Mouse (Mus musculus) G1E-ER4 (cell line): ENCODE measurements around the gene Zdhhc17. TPM values are rescaled to one million over a fixed set of nuclear protein-coding genes. Genes with fewer than 3 reads are reported as not detected.

Experiments
- GATA1 ChIP-seq: IDR thresholded peaks from one replicate; pipeline ENCODE4 v1.8.0; 2012; ENCODE audit warnings: low read length, inconsistent platforms
- polyA plus RNA-seq: library from polyadenylated mRNA; stranded (reverse); fragments of >175 nt; gene quantifications from 2 replicates; pipeline ENCODE4 v1.2.3, GENCODE M21; 2012

The Zdhhc17 gene
- polyA plus RNA-seq, 1 experiment, result 1.4 TPM

DNA sequence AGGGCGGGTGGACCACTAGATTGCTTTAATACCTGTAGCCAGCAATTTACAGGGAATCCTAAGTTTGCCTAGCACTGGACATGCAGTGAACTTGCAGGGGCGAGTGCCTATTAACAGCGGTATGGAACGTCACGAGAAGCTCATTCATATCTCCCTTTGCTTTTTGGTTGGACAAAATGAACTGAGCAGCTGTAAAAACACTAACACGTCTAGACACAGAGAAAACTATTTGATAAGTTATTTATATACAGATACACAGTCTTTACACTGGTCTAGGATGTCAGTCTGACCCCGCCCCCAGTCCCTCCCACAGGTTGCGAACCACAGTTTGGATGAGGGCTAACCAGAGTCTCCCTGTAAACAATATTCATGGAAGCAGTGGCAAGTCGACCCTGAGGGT, 67.1 kb downstream of the Zdhhc17 start:
- no peak for TF ChIP-seq GATA1

- no peak for TF ChIP-seq GATA1
Measured at GRCm38 (mm10) chr10:110941968-110942367, 68.0 kb downstream of the Zdhhc17 start.

DNA sequence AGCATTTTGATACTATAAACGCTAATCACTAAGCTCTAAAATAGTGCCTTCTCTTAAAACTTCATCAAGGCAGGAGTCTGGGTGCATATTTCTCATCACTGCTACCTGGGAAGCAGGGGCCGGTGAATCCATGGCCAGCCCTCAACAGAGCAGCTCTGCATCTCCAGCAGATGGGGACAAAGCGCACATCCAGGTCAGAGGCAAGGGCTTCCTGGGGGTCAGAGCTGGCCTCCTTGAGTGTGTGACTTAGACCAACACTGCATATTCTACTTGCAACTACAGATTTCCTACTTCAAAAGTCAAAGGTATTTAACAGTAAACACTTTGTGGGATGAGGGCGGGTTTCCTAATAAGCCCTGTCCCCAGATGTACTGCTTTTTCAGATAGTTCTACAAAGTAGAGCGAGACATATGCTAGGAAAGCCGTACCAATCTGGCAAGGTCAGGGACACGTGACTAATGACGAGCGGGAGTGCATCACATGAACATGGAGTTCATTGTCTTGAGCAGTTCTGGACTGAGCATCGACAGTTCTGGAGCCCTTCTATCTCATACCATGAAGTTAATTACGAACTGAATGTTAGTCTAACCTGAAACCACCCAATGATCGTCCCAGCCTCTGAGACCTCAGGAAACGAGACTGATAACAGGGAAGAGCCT, 69.1 kb downstream of the Zdhhc17 start:
- TF ChIP-seq GATA1, result no peak

DNA sequence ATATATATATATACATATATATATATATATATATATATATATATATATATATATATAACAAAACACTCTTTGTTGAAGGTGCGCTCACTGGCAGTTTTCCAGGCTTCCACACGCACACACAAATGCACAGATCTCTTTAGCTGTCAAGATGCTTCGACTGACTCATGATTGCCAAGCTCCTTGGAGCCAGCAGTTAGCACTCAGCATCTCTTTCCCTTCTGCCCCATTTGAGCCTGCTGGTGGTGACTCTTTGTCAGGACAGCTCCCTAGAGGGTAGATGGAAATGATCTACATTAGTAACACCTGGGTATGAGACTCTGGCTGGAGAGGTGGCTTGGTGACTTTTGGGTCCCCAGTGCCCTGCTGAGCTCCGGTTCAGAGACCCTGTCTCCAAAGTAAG, 70.2 kb downstream of the Zdhhc17 start:
- no peak for TF ChIP-seq GATA1

- TF ChIP-seq GATA1, result no peak
Measured at GRCm38 (mm10) chr10:110938841-110939549, 70.9 kb downstream of the Zdhhc17 start.

DNA sequence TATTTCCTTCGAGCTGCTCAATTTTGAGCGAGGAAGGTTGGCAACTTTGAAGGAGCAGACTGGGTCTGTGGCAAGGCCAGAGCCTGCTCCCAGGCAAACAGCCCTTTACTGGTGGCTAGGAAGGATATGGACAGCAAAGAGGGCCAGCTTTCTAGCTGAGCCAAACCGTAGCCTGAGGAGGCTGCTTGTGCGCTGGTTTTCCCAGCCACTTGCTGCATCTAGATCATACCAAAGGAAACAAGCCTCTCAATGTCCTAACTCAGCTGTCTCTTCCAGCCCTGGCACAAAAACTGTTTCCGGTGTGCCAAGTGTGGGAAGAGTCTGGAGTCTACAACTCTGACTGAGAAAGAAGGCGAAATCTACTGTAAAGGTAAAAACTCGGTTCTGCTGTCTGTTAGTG, 71.6 kb downstream of the Zdhhc17 start:
- TF ChIP-seq GATA1, result no peak

GRCm38 (mm10) chr10:110935669-110936068, 74.3 kb downstream of the Zdhhc17 start:
- no peak for TF ChIP-seq GATA1

GRCm38 (mm10) chr10:110935081-110935480, 74.9 kb downstream of the Zdhhc17 start:
- TF ChIP-seq GATA1, result no peak

- TF ChIP-seq GATA1, result no peak
Measured at GRCm38 (mm10) chr10:110933584-110933983, 76.4 kb downstream of the Zdhhc17 start.

DNA sequence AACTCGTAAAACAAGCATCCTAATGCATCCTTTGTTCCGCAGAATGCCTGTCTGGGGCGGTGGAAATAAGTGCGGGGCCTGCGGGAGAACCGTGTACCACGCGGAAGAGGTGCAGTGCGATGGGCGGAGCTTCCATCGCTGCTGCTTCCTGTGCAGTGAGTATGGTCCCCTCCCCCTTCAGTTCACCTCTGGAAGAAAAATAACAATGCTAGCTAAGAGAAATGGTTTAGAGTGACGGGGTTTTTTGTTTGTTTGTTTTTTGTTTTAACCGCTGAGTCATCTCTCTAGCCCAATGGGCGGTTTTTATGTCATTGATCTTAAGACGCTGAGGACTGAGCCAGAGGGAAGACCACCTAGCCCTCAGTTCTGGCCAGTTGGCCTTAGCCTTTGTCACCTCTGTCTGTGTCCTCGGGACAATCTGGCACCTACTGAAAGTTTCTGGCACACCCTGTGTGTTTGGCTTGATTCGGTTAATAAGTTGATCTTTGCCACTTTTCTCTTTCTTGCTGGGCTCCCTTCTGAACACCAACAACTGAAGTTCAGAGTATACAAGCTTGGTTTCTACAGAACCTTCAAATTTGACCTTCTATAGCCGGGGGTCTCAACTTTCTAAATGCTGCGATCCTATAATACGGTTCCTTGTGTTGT, 77.9 kb downstream of the Zdhhc17 start:
- TF ChIP-seq GATA1, result no peak

GRCm38 (mm10) chr10:110931161-110931912, 78.6 kb downstream of the Zdhhc17 start:
- TF ChIP-seq GATA1, result no peak

DNA sequence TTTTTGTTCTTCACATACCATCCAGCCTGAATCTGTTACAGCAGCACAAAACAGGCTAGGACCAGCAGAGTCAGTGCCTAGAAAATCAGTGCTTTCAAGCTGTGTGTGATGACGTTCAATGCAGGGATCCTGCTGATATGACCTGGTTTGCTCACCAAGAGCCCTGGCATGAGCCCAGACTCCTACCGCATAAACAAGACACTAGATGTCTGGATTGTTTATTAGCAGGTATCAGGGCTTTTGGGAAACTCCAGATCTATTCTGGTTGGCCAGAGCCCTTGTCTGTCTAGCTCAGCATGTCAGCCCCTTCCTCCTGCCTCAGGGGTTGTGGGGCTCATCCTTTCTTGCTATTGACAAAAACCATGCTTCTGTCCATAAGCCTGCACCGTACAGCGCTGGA, 80.2 kb downstream of the Zdhhc17 start:
- TF ChIP-seq GATA1, result no peak

DNA sequence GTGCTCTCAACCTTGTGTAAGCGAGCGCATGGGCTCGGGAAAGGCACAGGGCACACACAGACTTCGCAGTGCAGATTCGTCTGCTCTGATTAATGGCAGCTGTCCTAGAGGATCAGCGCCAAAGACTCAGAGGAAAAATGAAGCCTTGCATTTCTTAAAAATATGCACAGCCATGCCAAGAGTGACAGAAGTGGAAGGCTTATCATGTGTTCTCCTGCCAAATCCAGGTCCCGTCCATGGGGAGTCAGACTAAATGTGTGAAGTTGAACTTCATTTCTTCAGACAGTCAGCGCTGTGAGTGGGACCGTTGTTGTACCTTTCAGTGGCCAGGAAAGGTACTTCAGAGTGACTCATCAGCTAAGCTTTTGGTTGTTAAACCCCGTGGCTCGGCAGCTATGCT, 82.4 kb downstream of the Zdhhc17 start:
- TF ChIP-seq GATA1, result no peak

DNA sequence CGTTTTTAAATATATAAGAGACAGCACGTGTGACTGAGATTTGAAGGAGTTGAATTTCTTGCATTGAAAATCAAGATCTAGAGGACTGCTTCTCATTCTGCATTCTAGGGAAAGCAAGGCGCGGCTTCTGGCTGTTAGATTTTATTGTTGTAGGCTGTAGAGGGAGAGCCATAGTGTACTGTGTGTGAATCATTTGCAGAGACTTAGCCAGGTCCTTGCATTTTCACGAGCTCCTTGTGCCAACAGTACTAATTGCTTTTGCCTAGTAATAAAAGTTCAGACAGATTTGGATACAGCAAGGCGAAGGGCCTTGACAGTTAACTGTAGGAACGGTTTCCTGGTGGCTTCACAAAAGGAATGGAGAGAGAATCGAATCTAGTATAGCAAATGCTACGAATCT, 87.3 kb downstream of the Zdhhc17 start:
- TF ChIP-seq GATA1, result no peak

DNA sequence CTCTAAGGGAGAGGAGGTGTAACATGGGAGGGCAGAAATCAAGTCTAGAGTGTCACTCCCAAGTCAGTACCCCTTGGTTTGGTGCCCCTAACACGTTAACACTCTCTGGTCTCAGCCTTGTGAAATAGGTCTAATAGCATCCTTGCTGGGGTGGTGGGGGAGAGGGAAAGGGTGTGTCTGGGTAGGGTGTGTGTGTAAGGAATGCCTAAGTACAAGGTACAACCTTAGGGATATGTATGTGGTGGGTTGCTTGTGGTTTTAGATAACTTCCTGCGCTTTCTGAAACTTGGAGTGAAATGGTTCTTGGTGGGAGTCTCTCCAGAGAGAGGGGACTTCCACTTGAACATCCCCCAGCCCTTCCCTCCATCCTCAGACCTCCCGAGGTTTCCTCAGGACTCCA, 88.0 kb downstream of the Zdhhc17 start:
- no peak for TF ChIP-seq GATA1

GRCm38 (mm10) chr10:110920368-110920950, 89.5 kb downstream of the Zdhhc17 start:
- TF ChIP-seq GATA1, result no peak
